Mouse (Mus musculus) cerebellum, postnatal 36 days (tissue): ENCODE results near the gene Nell2.

ENCODE experiments used
- DNase-seq, 2 experiments: peaks; one replicate each; pipeline ENCODE4 v3.0.0; 2021 to 2022; ENCODE audit warnings: mixed read lengths in 2 of 2

Gene Nell2

GRCm38 (mm10) chr15:95334323-95335296 lies 193.7 kb downstream of the Nell2 start:
- DNase-seq: no peak

DNA sequence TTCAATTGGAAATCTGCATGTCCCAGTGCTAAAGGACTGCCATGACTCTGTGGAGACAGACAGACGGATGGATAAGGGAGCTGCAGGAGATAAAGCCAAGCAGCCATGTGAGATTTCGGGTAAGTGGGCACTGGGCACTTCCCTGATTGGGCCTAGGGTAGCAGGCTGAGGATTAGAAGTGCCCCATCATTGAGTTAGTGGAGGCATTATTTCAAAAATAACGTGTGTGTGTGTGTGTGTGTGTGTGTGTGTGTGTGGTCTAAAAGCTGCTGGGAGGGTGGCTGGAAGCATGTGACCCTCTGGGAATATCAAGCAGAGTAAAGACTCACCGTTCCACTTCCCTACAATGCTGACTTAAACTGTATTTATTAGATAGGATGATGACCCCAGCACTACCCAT lies 195.1 kb downstream of the Nell2 start:
- DNase-seq: no peak

GRCm38 (mm10) chr15:95330926-95331325 lies 197.4 kb downstream of the Nell2 start:
- DNase-seq: no peak

DNA sequence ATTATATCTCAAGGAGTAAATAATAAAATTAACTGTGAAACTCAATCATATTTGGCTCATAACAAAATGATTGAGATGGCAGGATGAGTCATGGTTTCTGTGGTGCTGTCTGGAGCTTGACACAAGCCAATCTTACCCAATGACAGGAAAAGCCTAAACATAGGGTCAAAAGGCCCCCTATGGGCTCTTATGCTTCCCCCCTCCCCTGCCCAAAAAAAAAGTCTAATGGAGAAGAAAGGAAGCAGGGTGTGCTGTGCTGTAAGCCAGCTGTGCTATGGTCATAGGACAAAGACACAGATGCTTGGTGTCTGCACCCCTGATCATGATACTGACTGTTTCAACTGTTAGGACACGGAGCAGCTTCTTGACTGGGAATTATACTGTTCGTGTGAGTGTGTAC lies 205.6 kb downstream of the Nell2 start:
- no peak for DNase-seq

GRCm38 (mm10) chr15:95316626-95317025 lies 211.7 kb downstream of the Nell2 start:
- DNase-seq: no peak

DNA sequence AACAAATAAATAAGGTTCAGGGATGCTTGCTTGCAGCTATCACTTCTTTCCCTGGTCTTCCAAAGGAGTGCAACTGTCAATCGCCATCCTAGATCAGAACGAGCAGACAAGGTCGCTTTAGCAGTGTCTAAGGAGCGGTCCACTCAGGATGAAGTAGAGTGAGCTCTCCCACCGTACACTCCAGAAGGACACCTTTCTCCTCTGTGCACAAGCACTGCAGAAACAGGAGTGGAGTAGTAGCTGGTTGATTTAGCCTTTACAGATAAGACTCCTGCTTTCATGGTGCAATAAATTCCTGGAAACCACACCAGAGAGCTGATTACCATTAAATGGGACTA lies 213.6 kb downstream of the Nell2 start:
- no peak for DNase-seq

GRCm38 (mm10) chr15:95314121-95314807 lies 214.1 kb downstream of the Nell2 start:
- DNase-seq: peak; percentile 33 to 42

- peak; percentile 42 to 55 for DNase-seq
Measured at GRCm38 (mm10) chr15:95313286-95313685, 215.1 kb downstream of the Nell2 start.

DNA sequence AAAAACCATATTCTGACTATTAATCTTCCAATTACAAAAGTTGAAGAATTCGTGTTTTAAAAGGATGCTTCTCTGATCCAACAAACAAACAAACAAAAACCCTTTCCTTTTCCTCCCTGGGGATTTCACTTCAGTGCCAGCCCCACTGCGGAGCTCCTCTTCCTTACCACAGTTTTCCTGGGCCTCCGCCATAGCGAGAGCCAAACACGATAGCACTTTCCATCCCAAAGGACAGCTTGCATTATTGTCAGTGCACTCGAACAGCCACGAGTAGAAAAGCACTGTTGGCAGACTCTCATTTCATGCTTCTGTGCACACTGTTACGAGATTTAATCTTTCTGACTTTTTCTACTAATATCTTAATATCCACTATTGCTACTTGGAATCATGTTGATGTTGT lies 224.3 kb downstream of the Nell2 start:
- DNase-seq: peak; percentile 57 to 61

GRCm38 (mm10) chr15:95296561-95296960 lies 231.8 kb downstream of the Nell2 start:
- no peak for DNase-seq

DNA sequence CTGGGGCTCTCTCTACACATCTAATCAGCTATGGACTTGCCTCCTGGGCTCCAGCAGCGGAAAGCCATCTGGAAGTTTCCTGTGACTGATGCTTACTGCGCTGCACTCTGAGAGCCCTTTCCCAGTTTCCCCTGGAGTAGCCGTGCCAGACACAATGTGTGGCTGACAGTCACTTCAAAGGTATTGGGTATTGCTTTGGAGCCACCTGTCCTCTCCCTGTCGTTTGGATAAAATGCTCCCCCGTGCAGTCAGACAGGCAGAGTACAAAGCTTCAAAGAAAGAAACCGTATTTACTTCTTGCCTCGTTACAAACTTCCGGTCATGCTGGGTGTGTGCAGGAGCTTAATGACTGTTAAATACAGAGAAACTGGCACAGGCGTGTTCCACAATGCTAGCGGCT lies 239.3 kb downstream of the Nell2 start:
- DNase-seq: peak in 1 of 2 experiments; percentile 35

DNA sequence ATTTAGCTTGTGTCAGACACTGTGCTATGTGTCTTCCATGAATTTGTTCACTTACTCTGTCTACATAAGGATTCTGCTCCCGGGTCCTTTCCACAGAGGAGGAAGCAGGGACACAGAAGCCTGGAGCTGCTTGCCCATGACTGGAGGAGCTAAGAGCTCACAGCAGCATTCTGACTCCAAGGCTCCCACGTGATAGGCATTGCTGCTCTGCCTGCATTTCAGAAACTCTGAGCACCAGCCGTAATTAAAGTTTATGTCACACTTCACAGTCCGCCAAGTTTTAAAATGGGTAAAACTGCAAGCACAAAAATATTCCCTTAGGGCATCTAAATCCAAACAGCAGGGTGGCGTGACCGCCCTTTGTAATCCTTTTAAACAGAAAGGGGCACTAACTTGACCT lies 243.2 kb downstream of the Nell2 start:
- DNase-seq: no peak

DNA sequence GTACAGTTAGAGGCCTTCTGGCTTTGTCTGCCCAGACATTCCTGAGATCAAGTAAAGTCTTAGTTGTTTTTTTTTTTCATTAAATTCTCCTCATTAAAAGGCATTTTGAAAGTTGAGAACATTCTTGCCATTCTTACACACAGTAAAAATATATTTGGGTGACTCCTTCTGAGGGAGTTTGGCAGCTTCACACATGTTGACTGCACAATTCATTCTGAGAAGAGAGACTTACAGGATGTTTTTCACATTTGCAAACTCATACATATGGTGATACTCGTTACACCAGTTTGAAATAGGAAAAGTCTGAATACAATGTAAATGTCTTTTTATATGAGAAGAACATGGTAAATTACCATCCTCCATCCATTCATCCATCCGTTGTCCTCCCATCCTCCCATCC lies 247.4 kb downstream of the Nell2 start:
- DNase-seq: no peak

DNA sequence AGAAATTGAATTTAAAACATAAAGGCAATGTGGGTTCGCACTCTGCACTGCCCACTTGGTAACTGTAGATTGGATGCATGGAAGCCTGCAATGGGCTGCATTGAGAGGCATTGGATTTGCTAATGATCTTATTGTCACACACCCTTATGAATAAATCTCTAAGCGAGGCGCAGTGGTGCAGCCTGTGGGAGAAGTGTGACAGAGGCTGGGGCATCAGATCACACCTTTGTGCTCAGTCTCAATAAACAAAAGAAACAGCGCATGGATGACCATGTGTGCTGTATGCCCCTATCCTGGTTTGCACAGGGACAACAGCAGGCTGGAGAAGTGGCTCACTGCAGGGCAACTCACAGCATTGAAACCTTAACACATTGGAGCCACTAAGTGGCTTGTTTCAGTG lies 250.4 kb downstream of the Nell2 start:
- no peak for DNase-seq

DNA sequence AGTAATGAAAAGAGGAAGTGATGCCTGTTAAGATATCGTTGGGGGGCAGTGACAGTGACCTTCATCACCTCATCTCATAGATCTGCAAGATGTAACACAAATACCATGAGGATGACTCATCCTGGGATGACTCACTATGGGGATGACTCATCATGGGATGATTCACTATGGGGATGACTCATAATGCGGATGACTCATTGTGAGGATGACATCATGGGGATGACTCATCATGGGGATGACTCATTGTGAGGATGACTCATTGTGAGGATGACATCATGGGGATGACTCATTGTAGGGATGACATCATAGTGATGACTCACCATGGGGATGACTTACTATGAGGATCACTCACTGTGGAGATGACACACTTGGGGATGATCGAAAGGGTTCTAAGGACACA lies 251.8 kb downstream of the Nell2 start:
- DNase-seq: no peak

DNA sequence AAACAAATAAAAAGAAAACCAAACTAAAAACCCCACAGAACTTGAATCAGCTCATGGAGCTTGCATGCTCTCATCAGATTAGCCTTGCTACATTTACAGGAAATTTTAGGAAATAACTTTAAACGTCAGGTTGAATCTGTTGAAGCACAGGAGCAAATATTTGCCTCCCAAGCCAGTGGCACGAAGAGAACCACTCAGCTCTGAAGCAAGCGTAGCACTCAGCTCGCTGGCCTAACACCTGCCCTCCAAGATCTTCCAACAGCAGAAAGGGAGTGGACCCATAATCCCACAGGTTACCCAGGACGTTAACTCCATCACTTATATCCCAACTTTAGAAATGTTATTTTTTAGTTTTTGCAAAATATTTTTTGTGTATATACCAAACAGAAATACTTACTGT lies 252.8 kb downstream of the Nell2 start:
- no peak for DNase-seq

DNA sequence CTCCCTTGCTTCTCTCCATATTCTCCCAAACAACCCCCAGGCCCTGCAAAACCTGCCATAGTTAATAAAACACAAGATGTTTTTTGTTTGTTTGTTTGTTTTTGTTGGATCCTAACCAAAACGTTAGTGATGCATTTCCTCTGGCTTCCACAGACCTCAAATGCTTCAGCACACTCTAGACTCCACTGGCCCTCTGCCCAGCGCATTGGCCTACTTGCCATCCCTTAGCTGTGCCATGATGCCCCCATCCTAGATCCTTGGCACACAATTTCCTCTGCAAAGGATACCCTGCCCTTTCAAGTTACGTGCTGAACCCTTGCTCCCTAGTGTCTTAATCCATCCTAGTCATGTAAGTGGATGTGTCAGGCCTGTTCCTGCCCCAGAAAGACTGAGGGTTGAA lies 255.1 kb downstream of the Nell2 start:
- peak; percentile 44 to 58 for DNase-seq

- no peak for DNase-seq
Measured at GRCm38 (mm10) chr15:95272167-95272566, 256.2 kb downstream of the Nell2 start.

GRCm38 (mm10) chr15:95259671-95260450 lies 268.5 kb downstream of the Nell2 start:
- DNase-seq: no peak

- DNase-seq: no peak
Measured at GRCm38 (mm10) chr15:95257131-95257530, 271.2 kb downstream of the Nell2 start.

DNA sequence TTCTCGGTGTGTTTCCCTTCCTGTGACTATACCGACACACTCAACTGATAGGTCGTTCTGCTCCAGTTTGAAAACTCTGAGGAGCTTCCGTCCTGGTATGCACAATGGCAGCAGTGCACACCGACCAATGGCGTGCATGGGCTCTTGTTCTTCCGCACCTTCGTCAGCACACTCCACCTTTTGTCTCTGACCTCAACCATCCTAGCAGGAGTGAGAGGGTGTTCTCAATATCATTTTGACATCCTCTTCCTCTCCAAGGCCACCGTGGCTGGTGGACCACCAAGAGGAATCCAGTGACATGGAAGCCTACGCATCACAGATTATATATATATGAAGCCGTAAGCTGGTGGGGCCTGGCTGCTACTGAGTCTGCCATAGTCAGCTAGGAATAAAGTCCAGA lies 282.8 kb downstream of the Nell2 start:
- no peak for DNase-seq

- no peak for DNase-seq
Measured at GRCm38 (mm10) chr15:95243876-95244275, 284.5 kb downstream of the Nell2 start.

- no peak for DNase-seq
Measured at GRCm38 (mm10) chr15:95241161-95241560, 287.2 kb downstream of the Nell2 start.
